Mouse (Mus musculus) right cerebral cortex, postnatal 25 days (tissue): ENCODE results near the gene Epor.
A peak's percentile ranks its signal among the peaks of the same experiment; 100 is the strongest.

Experiments
- DNase-seq: peaks from one replicate; pipeline ENCODE4 v3.0.0; 2022

Epor gene

DNA sequence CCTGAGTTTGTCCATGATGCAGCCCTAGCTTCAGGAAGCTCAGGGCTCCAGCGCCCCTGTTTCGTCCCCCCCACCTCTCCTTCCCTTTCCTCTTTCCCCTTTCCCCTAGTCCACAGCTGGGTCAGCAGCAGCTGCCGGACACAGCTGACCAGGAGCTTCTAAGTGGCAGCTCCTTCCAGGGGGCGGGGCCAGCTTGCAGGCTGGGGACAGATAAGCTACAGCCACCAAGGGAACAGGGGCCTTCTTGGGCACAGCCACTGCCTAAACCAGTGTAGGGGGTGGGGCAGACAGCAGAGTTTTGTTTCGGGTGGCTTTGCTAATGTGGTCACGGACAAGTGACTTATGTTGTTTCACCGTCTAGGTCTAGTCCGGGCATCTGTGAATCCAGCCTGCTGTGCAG, at the start of gene Epor:
Gene Epor, minus strand, starts transcription at position 90 of the 400 bp plus-strand sequence.
- no peak for DNase-seq

DNA sequence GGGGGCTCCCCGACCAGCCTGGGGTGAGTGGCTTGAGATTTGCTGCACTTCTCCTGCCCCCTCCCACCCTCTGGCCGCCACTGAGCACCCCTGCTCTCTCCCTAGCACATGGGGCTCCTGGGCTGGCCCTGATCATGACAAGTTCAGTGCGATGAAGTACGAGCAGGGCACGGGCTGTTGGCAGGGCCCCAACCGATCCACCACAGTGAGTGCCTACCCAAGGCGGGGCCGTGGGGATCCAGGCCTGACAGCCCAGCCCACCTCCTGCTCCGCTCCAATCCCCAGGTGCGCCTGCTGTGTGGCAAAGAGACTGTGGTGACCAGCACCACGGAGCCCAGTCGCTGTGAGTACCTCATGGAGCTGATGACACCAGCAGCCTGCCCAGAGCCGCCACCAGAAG, 49.4 kb upstream of the Epor start:
- DNase-seq = no peak

DNA sequence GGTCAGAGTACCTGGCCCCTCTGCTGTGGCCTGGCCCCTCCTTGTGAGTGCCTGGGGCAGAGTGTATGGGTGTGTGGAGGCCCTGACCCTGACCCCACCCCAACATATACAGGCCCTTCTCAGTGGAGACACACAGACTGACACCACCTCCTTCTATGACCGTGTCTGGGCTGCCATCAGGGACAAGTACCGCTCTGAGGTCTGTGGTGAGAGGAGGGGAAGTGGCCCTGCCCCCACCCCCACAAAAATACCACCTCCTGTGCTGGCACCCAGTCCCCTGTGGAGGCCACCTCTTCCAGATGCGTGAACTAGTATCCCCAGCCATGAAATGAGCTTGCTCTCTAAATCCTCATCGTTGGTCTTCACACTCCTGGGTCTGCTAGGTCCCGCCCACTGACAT, 47.7 kb upstream of the Epor start:
- no peak for DNase-seq

DNA sequence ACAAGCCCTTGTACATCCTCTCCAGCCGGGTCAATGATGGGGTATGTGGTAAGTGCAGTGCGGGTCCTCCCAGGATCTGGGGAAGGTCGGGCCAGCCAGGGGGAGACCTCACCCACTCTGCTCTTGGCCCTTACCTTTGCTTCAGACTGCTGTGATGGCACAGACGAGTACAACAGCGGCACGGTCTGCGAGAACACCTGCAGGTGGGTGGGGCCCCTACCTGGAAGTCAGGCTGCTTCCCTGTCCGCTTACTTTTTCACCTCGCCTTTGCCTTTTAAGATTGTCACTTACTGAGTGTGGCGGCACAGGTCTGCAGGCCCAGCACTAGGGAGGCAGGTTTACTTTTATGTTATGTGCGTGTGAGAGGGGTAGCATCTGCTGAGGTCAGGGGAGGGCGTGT, 41.2 kb upstream of the Epor start:
- no peak for DNase-seq

DNA sequence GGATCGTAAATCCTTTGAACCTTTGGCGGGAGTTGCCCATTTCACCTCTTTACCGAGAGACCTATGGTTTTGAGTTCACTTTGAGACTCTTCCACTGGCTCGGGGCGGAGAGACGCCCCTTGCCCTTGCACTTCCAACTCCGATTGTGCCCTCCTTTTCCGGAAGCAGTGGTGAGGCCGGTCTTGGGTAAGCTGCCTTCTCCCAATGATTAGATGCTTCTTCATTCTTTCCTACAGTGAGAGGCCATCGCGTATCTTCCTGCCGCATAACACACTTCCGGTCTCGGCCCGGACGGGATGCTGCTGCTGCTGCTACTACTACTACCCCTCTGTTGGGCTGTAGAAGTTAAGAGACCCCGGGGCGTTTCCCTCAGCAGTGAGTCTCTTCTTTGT, 39.9 kb upstream of the Epor start:
- DNase-seq = no peak

DNA sequence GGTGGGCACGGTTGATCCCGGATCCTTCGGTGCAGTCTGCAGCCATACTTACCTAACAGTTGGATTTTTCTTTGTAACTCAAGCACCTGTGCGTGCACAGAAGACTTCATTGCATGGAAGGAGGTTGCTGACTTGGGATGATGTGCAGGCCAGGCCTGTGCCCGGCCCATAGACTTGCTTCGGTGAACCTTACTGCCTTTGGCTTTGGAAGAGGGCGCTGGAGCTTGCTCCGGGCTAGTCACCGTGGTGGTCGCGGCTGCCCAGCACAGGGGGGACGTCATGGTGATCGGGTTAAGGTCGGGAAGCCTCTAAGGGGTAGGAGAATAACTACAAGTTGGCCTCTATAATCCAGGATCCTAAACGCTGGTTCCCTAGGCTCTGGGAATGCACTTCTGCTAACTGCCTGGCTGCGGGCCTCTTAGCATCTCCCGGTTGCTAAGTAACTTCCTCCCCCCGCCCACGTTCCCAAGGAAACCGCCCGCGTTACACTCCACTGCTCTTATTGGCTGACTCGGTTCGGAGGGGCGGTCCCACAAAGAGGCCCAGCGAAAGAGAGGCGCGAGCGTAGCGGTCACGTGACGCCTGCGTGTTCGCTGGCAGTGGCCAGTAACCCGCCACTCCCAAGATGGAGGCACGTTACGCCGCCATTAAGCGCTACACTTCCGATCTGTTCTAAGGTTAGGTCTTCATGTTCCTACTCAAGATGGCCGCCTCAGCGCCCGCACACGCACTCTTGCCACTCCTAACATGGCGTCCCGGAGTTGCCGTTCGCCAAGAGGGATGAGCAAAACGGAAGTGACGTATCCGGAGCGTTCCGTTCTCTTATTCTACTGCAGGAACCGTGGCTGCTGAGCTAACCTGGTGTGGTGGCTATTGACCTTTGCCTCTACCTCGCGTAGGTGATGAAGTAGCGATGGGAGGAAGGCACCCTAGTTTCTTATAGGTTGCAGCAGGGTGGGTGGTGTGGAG, 39.2 kb upstream of the Epor start, which contains the start of the genes Ccdc151 and Prkcsh:
Gene Ccdc151, minus strand, starts transcription at position 441 of the 969 bp plus-strand sequence.
Gene Prkcsh, plus strand, starts transcription at position 613 of the 969 bp plus-strand sequence.
- peak; percentile 100 for DNase-seq

DNA sequence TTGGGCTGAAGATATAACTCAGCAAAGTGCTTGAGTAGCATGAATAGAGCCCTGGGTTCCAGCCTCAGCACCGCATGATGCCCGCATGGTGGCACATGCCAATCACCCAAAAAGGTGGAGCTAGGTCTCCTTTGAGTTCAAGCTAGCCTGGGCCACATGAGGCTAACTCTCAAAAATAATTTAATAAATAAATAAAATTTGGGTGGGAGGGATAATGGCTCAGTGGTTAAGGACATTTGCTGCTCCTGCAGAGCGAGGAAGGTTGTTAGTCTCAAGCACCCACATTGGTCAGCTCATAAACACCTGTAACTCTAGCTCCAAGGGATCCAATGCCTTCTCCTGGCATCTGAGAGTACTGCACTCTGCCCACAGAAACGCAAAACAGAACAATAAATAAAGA, 38.3 kb upstream of the Epor start:
- no peak for DNase-seq

DNA sequence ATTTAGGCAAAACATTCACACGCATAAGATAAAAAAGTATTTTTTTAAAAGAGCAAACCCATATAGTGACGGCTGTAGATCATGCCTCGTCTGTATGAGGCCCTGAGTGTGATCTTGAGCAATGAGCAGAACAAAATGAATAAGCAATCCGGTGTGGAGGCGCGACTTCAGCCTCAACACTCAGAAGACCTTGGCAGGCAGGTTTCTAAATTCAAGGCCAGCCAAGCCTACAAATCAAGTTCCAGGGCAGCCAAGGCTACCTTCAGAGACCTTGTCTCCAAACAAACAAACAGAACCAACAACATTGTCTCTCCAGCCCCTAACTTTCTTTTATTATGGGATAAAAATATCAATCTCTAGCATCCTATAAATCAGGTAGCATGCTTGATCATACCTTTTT, 37.0 kb upstream of the Epor start:
- DNase-seq = no peak

DNA sequence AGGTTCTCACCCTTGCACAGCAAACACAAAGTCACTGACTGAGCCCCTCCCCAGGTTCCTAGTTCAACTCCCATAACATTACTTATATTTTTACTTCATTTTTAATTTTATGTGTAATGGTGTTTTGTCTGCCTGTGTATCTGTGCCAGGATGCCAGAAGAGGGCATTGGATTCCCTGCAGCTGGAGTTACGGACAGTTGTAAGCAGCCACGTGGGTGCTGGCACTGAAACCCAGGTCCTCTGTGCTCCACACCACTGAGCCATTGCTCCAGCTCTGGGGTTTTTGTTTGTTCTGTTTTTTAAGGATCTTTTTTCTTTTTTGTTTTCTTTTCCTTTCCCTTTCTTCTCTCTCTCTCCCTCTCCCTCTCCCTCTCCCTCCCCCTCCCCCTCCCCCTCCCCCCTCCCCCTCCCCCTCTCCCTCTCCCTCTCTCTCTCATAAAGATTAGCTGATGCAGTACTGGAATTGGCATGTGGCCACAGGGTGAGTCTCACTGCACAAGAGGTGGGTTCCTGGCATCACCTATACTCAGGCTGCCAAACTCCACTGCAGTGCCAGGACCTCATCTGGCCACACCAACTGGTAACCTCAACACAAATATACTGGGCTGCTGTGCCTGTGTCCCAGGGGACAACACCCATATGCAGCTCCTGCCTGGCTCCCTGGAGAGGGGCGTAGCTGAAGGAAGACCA, 33.0 kb upstream of the Epor start:
- no peak for DNase-seq

DNA sequence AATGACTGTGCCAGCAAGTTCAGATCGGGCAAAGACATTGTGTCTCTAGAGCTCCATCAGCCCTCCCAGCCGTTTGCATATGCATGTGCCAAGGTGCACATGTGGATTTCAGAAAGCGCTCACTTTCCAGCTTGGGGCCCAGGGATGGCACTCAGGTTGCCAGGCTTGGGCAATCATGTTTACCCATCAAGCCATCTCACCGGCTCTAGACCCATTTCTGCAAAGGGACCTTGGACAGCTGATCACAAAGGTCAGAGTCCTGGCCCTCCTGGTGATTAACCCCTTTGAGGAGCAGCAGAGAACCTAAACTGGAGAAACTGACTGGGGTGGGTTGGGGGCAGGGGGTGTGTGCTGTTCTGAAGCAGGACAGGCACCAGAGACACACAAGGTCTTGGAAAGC, 28.9 kb upstream of the Epor start:
- no peak for DNase-seq

DNA sequence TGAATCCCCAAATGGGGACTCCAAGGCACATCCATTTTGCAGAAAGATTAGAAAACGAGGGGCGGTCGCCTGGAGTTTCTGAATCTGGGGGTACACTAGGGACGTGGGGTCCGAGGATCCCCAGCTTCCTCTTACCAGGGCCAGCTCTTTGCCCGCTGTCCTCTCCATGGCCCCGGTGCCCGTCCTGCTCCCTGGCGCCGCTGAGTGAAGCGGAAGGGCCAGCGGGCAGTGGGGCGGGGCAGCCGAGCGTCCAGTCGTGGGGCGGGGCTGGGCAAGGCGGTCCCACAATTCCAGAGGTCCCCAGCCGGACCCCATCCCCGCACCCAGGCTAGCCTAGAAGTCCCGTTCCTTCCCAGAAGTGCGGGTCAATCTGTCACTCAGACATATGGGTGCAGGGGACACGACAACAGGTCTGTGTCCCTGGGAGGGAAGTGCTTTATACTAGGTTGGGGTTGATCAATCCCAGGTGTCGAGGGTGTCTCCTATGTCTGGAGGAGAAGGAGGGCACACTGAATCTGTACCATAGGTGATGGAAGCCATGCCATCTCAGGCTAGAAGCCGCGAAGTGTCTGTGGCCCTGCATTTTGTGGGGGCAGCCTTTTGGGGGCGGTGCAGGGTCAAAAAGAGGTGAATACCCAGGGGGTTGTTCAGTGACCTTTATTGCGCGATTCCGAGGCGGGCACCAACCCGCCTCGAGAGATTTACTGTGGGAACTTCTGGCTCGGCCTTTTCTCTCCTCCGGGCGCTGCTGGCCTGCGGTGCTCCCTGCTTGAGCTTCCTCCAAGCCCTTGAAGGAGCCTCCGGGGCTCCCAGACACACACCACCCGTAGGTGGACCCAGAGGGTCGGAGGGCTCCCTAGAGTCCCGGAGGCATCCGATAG, 26.2 kb upstream of the Epor start, which contains the start of gene Rgl3:
Gene Rgl3, minus strand, starts transcription at position 217 of the 881 bp plus-strand sequence.
- DNase-seq = no peak

DNA sequence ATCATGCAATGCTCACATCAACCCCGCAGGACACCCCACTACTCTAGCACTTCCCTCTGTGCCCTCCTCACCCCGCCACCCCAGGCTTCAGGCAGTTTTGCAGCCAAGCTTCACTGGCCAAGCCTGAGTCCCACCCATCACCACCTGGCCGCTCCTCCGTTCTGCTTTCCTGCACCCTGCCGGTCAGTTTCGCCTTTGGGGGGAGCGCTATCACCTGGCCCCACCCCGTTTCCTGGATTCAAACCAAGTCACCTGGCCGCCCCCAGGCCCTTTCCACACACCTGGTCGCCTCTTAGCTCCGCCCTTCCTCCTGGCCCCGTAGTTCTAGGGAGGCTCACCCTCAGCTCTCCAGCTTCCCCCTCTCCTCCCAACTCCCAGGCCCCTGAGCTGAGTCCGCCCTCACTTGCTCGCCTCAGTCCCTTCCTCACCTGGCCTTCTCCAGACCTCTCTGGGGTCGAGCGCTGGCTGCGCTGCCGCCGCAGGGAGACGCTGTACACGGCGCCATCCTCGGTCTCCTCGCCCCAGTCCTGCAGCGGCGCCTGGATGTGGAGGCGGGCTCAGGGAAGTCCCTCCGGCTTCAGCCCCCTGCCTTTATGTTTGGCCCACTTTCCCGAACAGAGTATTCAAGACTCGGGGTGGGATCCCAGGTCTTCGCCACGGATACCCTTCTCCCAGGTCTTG, 25.3 kb upstream of the Epor start:
- DNase-seq = no peak

DNA sequence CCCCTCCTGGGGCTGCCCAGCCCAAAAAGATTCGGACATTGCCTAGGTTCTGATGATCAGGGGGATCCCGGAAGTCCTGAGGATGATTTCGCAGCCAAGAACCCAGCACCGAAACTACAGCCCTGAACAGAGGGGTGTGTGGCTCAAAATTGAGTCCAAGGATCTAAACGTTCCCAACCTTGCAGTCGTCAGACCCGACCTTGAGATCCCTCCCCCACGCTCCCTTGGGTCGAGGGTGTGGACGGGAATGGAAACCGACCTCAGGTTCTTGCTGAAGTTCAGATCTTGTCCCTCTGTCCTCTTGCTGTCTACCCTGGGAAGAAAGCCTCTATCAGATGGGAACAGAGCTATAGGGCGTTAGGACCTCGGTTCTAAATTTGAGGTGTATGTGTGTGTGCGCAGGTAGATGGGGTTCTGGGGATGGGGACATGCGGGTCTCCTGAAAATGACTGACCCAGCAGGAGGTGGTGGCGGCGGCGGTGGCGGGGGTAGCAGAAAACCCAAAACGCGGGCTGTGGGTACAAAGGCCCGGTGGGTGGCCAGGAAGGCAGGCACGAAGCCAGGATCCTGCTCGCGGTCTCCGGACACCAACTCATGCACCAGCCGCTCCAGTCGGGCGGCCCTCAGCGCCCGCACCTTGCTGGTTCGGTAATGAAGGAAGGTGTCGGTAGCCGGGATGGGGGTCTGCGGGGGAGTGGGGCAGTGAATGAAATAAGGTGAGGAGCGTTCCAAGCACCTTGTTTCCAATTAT, 24.5 kb upstream of the Epor start:
- DNase-seq = no peak

DNA sequence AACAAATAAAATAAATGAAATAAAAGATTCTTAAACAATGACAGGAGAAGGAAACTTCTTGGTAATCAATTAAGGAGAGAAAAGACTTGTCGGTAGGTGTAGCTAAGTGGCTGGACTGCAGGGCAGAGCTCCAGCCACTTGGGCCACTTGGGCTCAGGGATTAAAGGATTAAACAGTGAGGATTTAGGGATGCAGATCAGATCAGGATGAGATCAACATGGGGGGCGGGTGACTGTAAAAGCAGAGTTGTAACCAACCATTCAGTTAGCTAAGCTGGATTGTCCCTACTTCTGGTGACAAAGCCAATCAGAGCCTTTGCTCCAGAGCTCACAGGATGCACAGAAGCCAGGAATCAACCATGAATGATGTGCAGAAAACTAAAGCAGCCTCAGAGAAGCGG, 20.6 kb upstream of the Epor start:
- DNase-seq = no peak

DNA sequence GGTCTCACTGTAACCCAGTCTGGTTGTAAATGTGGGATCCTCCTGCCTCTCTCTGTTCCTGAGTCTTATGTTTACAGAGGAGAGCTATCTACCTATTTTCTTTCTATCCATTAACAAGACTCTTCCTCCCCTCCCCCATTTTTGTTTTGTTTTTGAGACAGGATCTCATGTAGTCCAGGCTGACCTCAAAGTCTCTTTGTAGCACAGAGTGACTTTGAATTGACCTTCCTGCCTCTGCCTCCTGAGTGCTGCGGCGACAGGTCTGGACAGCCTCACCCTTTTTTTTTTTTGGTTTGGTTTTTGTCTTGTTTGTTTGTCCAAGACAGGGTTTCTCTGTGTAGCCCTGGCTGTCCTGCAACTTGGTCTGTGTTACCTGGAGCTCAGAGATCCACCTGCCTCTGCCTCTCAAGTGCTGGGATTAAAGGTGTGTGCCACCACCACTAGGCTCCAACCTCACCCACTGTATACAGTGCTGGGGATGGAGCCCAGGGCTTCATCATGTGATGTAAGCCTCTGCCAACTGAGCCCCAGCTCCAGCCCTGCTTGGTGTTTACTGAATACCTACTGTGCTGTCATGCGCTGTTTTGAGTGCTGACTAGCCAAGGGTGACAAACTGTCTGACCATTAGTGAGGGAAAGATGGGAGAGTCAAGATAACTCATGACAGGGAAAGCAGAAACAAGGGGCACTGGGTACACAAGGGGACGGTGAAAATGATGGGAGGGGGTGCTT, 15.3 kb upstream of the Epor start:
- no peak for DNase-seq

DNA sequence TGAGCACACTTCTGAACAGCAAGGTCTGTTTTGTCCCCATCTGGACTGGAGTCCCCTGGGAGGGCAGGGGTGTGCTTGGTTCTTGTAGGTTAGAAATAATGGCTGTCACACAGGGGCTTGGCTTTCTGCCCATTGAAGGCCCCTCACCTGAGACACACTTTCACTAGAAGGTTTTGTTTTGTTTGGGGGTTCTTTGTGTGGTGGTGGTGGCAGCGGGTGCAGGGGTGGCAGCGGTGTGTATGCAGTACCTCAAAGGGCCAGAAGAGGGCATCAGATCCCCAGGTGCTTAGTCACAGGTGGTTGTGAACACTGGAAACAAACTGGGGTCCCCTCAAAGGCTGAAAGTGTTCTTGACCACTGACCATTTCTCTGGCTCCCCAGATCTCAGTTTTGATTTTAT, 14.7 kb upstream of the Epor start:
- DNase-seq = no peak

DNA sequence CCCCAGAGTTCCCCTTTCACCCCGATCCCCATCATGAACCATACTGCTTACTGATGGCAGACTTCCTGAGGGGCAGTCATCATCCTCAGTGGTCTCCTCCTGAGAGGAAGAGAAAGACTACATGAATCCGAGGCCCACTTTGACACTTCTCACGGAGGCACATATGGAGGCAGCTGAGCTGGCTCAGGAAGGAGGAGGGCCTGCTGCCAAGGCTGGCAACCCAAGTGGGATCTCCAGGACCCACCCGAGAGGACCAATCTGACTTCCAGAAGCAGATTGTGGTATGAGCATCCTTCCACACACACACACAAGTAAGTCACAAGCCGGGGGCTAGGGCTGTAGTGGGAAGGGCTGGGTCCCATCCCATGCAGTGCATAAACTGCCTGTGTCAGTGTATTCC, 14.0 kb upstream of the Epor start:
- no peak for DNase-seq

DNA sequence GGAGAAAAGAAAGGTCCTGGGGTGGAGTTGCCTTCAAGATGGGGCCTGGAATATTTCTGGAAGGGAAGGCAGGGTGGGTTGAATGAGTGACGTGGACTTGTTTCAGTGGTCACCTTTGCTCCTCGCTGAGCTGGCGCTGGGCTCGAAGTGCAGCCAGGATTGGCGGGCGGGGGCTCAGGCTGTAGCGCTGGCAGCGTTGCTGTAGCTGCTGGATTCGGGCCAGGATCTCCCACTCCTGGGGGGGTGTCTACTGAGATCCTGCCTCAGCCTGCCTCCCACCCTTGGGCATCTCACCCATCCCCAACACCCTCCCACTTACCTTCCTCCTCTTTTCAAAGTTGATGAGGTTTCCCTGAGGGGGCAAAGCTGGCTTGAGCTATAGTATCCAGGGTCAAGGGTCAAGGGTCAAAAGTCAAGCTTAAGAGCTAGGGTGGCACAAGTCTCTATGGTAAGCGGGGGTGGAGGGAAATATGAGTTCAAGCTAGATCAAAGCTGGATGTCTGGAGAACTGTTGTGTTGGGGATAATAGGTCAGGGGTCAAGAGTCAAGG, 13.4 kb upstream of the Epor start:
- DNase-seq = no peak

DNA sequence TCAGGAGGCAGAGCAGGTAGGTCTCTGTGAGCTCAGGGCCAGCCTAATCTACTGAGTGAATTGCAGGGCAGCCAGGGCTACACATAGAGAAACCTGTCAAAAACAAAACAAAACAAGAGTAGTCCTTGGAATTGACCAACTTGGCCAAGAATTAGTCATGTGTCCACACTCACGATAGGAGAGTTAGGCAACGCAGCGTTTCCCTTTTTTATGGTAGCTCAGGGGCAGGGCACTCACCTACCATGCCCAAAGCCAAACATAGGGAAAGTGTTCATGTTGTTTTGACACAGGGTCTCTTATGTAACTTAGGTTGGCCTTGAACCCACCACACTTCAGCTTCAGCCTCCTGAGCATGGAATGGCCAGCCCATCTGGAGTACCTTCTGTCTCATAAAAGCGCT, 6.0 kb upstream of the Epor start:
- DNase-seq = no peak

DNA sequence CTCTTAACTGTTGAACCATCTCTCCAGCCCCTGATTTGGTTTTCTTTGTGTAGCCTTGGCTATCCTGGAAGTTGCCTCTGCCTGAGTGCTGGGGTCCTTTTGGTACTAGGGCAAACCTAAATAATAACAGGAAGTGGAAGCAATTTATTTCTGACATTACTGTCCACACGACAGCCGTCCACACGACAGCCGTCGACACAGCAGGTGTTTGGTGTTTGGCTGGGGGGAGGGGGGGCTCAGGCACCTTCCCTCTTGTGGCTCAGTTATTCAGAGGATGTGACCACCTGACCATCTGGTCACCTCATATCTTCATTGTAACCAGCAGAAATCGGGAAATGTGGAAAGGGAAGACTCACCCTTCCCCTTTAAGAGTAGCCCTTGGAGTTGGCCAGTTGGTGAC, 5.6 kb upstream of the Epor start:
- no peak for DNase-seq
